Mouse (Mus musculus): ENCODE results near the gene Gdf5.
"Not testable (repeated sequence)": the region's sequence is repeated elsewhere in the genome, so short reads cannot be mapped to it uniquely, and the experiment has no call there.

DNA sequence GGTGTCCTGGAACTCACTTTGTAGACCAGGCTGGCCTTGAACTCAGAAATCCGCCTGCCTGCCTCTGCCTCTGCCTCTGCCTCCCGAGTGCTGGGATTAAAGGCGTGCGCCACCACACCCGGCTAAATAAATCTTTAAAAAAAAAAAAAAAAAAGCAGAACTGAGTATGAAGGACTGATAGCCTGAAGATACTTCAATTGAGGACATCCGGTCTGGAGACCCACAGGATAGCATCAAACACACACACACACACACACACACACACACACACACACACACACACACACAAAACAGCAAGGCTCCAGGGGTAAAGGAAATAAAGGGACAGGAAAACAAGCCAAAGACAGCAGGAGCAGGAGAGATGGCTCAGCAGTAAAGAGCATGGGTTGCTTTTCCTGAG lies 20.0 kb downstream of the Gdf5 start:
- not testable (repeated sequence) for TF ChIP-seq CTCF (IDR thresholded peaks at IDR 0.05; ENCODE audit: extremely low read depth, insufficient read depth, insufficient read length, insufficient replicate concordance); POLR2A (IDR thresholded peaks at IDR 0.05; ENCODE audit: low read depth, low read length)
